Mouse (Mus musculus): Measurements from ENCODE around the gene Igf1r. TPM values are rescaled to one million over a fixed set of nuclear protein-coding genes. Genes with fewer than 3 reads are reported as not detected.

Igf1r gene
- total RNA-seq, 1 experiment = 23.5 TPM

DNA sequence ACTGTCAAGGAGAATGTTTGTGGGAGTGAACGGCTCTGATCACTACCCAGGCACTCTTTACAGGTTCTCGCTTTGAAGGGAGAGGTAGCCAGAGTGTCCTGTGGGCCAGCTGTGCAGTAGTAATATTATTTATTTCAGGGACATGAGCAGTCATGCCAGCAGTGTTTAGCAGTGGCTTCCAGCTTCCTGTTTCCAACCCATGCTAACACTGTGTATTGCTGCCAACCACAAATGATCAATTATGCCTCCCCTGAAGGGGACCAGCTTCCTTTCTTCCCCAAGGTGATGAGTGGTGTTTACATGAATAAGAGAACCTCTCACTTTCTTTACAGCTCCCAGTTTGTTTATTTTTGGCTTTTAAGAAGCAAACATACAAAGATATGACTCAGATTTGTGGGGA, 28.4 kb upstream of the Igf1r start:
- TF ChIP-seq ZNF384 (IDR thresholded peaks at IDR 0.05; ENCODE audit: low read depth, low read length) (no peak), CHD2 (IDR thresholded peaks at IDR 0.05; ENCODE audit: low read depth, low read length) (no peak), HCFC1 (IDR thresholded peaks at IDR 0.05; ENCODE audit: borderline replicate concordance, insufficient read depth, low read length) (no peak)
- Histone ChIP-seq H3K4me1 (ENCODE audit: control insufficient read depth in 2 of 2, insufficient read depth in 2 of 2, low read length in 2 of 2, poor library complexity in 1 of 2) (no peaks in the 10 kb centered on the region), H3K36me3 (ENCODE audit: control insufficient read depth, insufficient read depth, low read length, poor library complexity, severe bottlenecking) (no peaks in the 10 kb centered on the region), H3K9me3 (ENCODE audit: control insufficient read depth, insufficient read depth, low read depth, low read length) (no peaks in the 10 kb centered on the region), H3K9ac (ENCODE audit: insufficient read depth, low read depth, low read length, poor library complexity, severe bottlenecking) (no peak overlapping the region), H3K27ac (ENCODE audit: insufficient read depth, low read depth, low read length, poor library complexity, severe bottlenecking) (no peak overlapping the region), H3K4me3 (ENCODE audit: insufficient read depth in 1 of 2, low read depth in 1 of 2, low read length in 2 of 2, poor library complexity in 1 of 2, severe bottlenecking in 1 of 2) (no peak overlapping the region)
- in situ Hi-C loops (cut with MboI; ENCODE audit: low sequenced_read_pairs in 2 of 2, unreplicated experiment in 2 of 2) = no loop called here
- no peak for DNase-seq (ENCODE audit: low read depth, low spot score)

DNA sequence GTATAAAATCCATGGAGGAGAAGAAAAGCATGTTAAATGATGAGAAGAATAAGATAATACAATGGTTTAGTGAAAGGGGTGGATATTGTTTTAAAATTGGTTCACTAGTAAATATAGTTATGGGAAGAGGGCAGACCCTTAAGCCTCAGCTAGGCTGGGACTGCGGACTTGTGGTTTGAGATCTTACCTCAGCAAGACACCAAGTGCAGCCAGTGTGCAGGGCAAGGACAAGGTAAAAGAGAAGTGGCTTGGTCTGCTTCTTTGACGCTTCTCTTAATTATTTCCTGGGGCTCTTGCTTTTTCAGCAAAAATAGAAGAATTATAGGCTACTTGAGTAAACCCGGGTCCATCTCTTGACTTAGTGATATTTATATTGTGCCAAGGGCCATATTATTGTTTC, 22.5 kb upstream of the Igf1r start:
- Histone ChIP-seq H3K27ac (ENCODE audit: insufficient read depth, low read depth, low read length, poor library complexity, severe bottlenecking) (no peak overlapping the region), H3K9ac (ENCODE audit: insufficient read depth, low read depth, low read length, poor library complexity, severe bottlenecking) (no peak overlapping the region), H3K4me1 (ENCODE audit: control insufficient read depth in 2 of 2, insufficient read depth in 2 of 2, low read length in 2 of 2, poor library complexity in 1 of 2) (no peaks in the 10 kb centered on the region), H3K36me3 (ENCODE audit: control insufficient read depth, insufficient read depth, low read length, poor library complexity, severe bottlenecking) (no peaks in the 10 kb centered on the region), H3K4me3 (ENCODE audit: insufficient read depth in 1 of 2, low read depth in 1 of 2, low read length in 2 of 2, poor library complexity in 1 of 2, severe bottlenecking in 1 of 2) (no peak overlapping the region), H3K9me3 (ENCODE audit: control insufficient read depth, insufficient read depth, low read depth, low read length) (no peaks in the 10 kb centered on the region)
- DNase-seq (ENCODE audit: low read depth, low spot score) = no peak
- in situ Hi-C loops (cut with MboI; ENCODE audit: low sequenced_read_pairs in 2 of 2, unreplicated experiment in 2 of 2) = no loop called here
- TF ChIP-seq HCFC1 (IDR thresholded peaks at IDR 0.05; ENCODE audit: borderline replicate concordance, insufficient read depth, low read length) = no peak
- TF ChIP-seq ZNF384 (IDR thresholded peaks at IDR 0.05; ENCODE audit: low read depth, low read length) = no peak
- TF ChIP-seq MAFK (IDR thresholded peaks at IDR 0.05; ENCODE audit: insufficient read depth, low read depth, low read length) = no peak
- no peak for TF ChIP-seq ZC3H11A (IDR thresholded peaks at IDR 0.05; ENCODE audit: borderline replicate concordance, low read depth, low read length)

DNA sequence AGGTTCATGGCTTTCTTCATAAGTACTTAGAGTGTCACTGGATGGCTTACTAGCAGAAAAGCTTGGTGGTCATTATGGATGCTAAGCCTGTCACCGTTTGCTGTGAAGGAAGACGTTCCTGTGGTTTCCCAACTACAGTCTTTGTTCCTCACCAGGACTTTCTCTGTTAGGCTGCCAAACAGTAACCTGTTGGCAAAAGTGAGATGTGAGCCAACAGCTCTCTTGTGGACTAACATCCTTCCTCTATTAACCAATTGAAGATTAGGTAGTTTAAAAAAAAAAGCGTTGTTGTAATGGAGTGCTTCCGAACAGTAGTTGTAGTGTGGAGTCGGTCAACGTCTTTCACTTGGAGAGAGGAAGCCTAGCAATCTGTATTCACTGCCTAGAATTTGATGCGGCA, 15.8 kb upstream of the Igf1r start:
- Histone ChIP-seq H3K9me3 (ENCODE audit: control insufficient read depth, insufficient read depth, low read depth, low read length) (no peaks in the 10 kb centered on the region), H3K4me3 (ENCODE audit: insufficient read depth in 1 of 2, low read depth in 1 of 2, low read length in 2 of 2, poor library complexity in 1 of 2, severe bottlenecking in 1 of 2) (no peak overlapping the region), H3K27ac (ENCODE audit: insufficient read depth, low read depth, low read length, poor library complexity, severe bottlenecking) (no peak overlapping the region), H3K36me3 (ENCODE audit: control insufficient read depth, insufficient read depth, low read length, poor library complexity, severe bottlenecking) (no peaks in the 10 kb centered on the region), H3K9ac (ENCODE audit: insufficient read depth, low read depth, low read length, poor library complexity, severe bottlenecking) (no peak overlapping the region), H3K4me1 (ENCODE audit: control insufficient read depth in 2 of 2, insufficient read depth in 2 of 2, low read length in 2 of 2, poor library complexity in 1 of 2) (no peaks in the 10 kb centered on the region)
- in situ Hi-C loops (cut with MboI; ENCODE audit: low sequenced_read_pairs in 2 of 2, unreplicated experiment in 2 of 2) = no loop called here
- no peak for DNase-seq (ENCODE audit: low read depth, low spot score)
- TF ChIP-seq ZC3H11A (IDR thresholded peaks at IDR 0.05; ENCODE audit: borderline replicate concordance, low read depth, low read length) (no peak), ZNF384 (IDR thresholded peaks at IDR 0.05; ENCODE audit: low read depth, low read length) (no peak), HCFC1 (IDR thresholded peaks at IDR 0.05; ENCODE audit: borderline replicate concordance, insufficient read depth, low read length) (no peak), CHD2 (IDR thresholded peaks at IDR 0.05; ENCODE audit: low read depth, low read length) (no peak)

DNA sequence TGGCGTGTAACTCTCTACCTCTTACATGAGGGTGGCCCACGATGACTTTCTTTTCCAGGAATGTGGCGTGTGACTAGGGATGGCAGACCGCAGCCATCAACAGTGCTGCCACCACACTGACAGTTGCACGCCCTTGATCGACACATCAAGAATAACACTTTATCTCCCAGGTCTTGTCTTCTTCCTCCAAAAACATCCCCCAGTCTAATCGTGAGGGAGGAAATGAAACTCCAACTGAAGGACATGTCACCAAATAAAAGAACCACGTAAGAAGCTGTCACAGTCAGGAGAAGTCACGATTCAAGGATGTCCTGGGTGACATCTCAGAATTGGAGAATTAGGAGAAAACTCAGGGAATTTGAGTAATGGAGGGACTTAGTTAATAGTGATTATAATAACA, 8.8 kb upstream of the Igf1r start:
- in situ Hi-C loops (cut with MboI; ENCODE audit: low sequenced_read_pairs in 2 of 2, unreplicated experiment in 2 of 2) = loop anchor here in 1 of 2 experiments (10.0 kb wide), 1 partner anchor 139 kb away; no protein-coding TSS in a partner anchor
- H3K36me3 ChIP-seq (ENCODE audit: control insufficient read depth, insufficient read depth, low read length, poor library complexity, severe bottlenecking) = no peaks in the 10 kb centered on the region

DNA sequence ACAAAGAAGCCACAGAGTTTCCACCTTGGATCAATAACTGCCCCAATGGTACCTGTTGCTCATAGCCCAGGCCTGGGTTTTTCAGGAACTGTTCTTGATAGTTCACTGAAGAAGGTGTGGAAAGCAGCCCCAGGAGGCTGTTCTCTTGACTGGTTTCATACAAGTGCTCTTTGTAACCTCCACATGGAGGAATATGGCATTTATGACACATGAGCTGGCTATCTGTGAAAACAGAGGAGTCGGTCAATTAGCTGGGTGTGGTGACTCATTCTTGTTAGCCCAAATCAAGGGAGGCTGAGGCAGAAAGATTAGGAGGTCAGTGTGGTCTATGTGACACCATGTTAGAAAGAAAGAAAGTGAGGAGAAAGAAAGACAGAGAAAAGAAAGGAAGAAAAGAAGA, 5.7 kb upstream of the Igf1r start:
- no peaks in the 10 kb centered on the region for H3K36me3 ChIP-seq (ENCODE audit: control insufficient read depth, insufficient read depth, low read length, poor library complexity, severe bottlenecking)
- H3K4me1 ChIP-seq (ENCODE audit: control insufficient read depth in 2 of 2, insufficient read depth in 2 of 2, low read length in 2 of 2, poor library complexity in 1 of 2) = no peaks in the 10 kb centered on the region
- no peaks in the 10 kb centered on the region for H3K9me3 ChIP-seq (ENCODE audit: control insufficient read depth, insufficient read depth, low read depth, low read length)
- no peak overlapping the region for H3K4me3 ChIP-seq (ENCODE audit: insufficient read depth in 1 of 2, low read depth in 1 of 2, low read length in 2 of 2, poor library complexity in 1 of 2, severe bottlenecking in 1 of 2)
- no peak for DNase-seq (ENCODE audit: low read depth, low spot score)
- H3K9ac ChIP-seq (ENCODE audit: insufficient read depth, low read depth, low read length, poor library complexity, severe bottlenecking) = no peak overlapping the region
- TF ChIP-seq ZC3H11A (IDR thresholded peaks at IDR 0.05; ENCODE audit: borderline replicate concordance, low read depth, low read length) (no peak), ZNF384 (IDR thresholded peaks at IDR 0.05; ENCODE audit: low read depth, low read length) (no peak), MAFK (IDR thresholded peaks at IDR 0.05; ENCODE audit: insufficient read depth, low read depth, low read length) (no peak), HCFC1 (IDR thresholded peaks at IDR 0.05; ENCODE audit: borderline replicate concordance, insufficient read depth, low read length) (no peak), CHD2 (IDR thresholded peaks at IDR 0.05; ENCODE audit: low read depth, low read length) (no peak)
- in situ Hi-C loops (cut with MboI; ENCODE audit: low sequenced_read_pairs in 2 of 2, unreplicated experiment in 2 of 2) = loop anchor here in 1 of 2 experiments (10.0 kb wide), 1 partner anchor 142 kb away; no protein-coding TSS in a partner anchor
- no peak overlapping the region for H3K27ac ChIP-seq (ENCODE audit: insufficient read depth, low read depth, low read length, poor library complexity, severe bottlenecking)

More for the DNA sequence above, 8.8 kb upstream of the Igf1r start:
- TF ChIP-seq HCFC1 (IDR thresholded peaks at IDR 0.05; ENCODE audit: borderline replicate concordance, insufficient read depth, low read length) = no peak
- TF ChIP-seq ZC3H11A (IDR thresholded peaks at IDR 0.05; ENCODE audit: borderline replicate concordance, low read depth, low read length) = no peak
- no peak for TF ChIP-seq MAFK (IDR thresholded peaks at IDR 0.05; ENCODE audit: insufficient read depth, low read depth, low read length)
- TF ChIP-seq CHD2 (IDR thresholded peaks at IDR 0.05; ENCODE audit: low read depth, low read length) = no peak
- TF ChIP-seq ZNF384 (IDR thresholded peaks at IDR 0.05; ENCODE audit: low read depth, low read length) = no peak
- no peaks in the 10 kb centered on the region for H3K4me1 ChIP-seq (ENCODE audit: control insufficient read depth in 2 of 2, insufficient read depth in 2 of 2, low read length in 2 of 2, poor library complexity in 1 of 2)
- no peak overlapping the region for H3K27ac ChIP-seq (ENCODE audit: insufficient read depth, low read depth, low read length, poor library complexity, severe bottlenecking)
- H3K9ac ChIP-seq (ENCODE audit: insufficient read depth, low read depth, low read length, poor library complexity, severe bottlenecking) = no peak overlapping the region
- DNase-seq (ENCODE audit: low read depth, low spot score) = no peak
- no peaks in the 10 kb centered on the region for H3K9me3 ChIP-seq (ENCODE audit: control insufficient read depth, insufficient read depth, low read depth, low read length)
- no peak overlapping the region for H3K4me3 ChIP-seq (ENCODE audit: insufficient read depth in 1 of 2, low read depth in 1 of 2, low read length in 2 of 2, poor library complexity in 1 of 2, severe bottlenecking in 1 of 2)
